Mouse (Mus musculus) ES-E14 (cell line): ENCODE measurements around the gene Tfap2e. TPM values are rescaled to one million over a fixed set of nuclear protein-coding genes. Genes with fewer than 3 reads are reported as not detected.

Experiments
- DNase-seq: peaks from one replicate; pipeline ENCODE4 v3.0.0-alpha.2; 2013; ENCODE audit warnings: low read depth, low spot score
- H3K27ac ChIP-seq: 2 replicates; pipeline ENCODE4 v1.5.1; 2012; ENCODE audit warnings: low read depth, mild to moderate bottlenecking, low read length, moderate library complexity, mixed read lengths; ENCODE audit not compliant: poor library complexity, insufficient read depth, severe bottlenecking
- H3K36me3 ChIP-seq: 2 replicates; pipeline ENCODE4 v1.6.1; 2012; ENCODE audit warnings: mild to moderate bottlenecking, low read length, moderate library complexity, mixed read lengths; ENCODE audit not compliant: control insufficient read depth, poor library complexity, insufficient read depth, severe bottlenecking
- H3K4me1 ChIP-seq, 2 experiments: fragments of 150-350 bp in 1 of 2; sonication (generic) in 1 of 2; 2 replicates each; pipeline ENCODE4 v1.6.1; 2012; ENCODE audit warnings: low read length in 2 of 2, mild to moderate bottlenecking in 1 of 2, mixed read lengths in 1 of 2; ENCODE audit not compliant: control insufficient read depth in 2 of 2, insufficient read depth in 2 of 2, poor library complexity in 1 of 2
- H3K4me3 ChIP-seq, 2 experiments: fragments of 150-350 bp in 1 of 2; sonication (generic) in 1 of 2; 2 replicates each; pipeline ENCODE4 v1.5.1; 2012; ENCODE audit warnings: low read length in 2 of 2, low read depth in 1 of 2, mild to moderate bottlenecking in 1 of 2, mixed read lengths in 1 of 2; ENCODE audit not compliant: insufficient read depth in 1 of 2, poor library complexity in 1 of 2, severe bottlenecking in 1 of 2
- H3K9ac ChIP-seq: 2 replicates; pipeline ENCODE4 v1.6.1; 2012; ENCODE audit warnings: low read depth, mild to moderate bottlenecking, low read length, mixed read lengths; ENCODE audit not compliant: poor library complexity, insufficient read depth, severe bottlenecking
- H3K9me3 ChIP-seq: fragments of 150-350 bp; sonication (generic); 2 replicates; pipeline ENCODE4 v1.6.1; 2012; ENCODE audit warnings: low read depth, mild to moderate bottlenecking, low read length; ENCODE audit not compliant: control insufficient read depth, insufficient read depth
- CHD2 ChIP-seq: IDR thresholded peaks from 2 replicates; pipeline ENCODE4 v1.6.1; 2014; ENCODE audit warnings: mild to moderate bottlenecking, low read depth, low read length, inconsistent platforms
- HCFC1 ChIP-seq: IDR thresholded peaks from 2 replicates; pipeline ENCODE4 v1.6.1; 2012; ENCODE audit warnings: low read length, inconsistent platforms, borderline replicate concordance; ENCODE audit not compliant: insufficient read depth
- MAFK ChIP-seq: IDR thresholded peaks from 2 replicates; pipeline ENCODE4 v1.6.1; 2014; ENCODE audit warnings: mild to moderate bottlenecking, low read depth, low read length, inconsistent platforms; ENCODE audit not compliant: insufficient read depth
- ZC3H11A ChIP-seq: IDR thresholded peaks from 2 replicates; pipeline ENCODE4 v1.6.1; 2012; ENCODE audit warnings: low read depth, mild to moderate bottlenecking, inconsistent platforms, low read length, borderline replicate concordance
- ZNF384 ChIP-seq: IDR thresholded peaks from 2 replicates; pipeline ENCODE4 v1.6.1; 2012; ENCODE audit warnings: low read depth, low read length, inconsistent platforms
- in situ Hi-C, 2 experiments: fragments of 600-800 bp; cut with MboI; formaldehyde crosslinking; loops; one replicate each; pipeline ENCODE4 v1.15.1; 2025; ENCODE audit warnings: low sequenced_read_pairs in 2 of 2, inconsistent platforms in 1 of 2; ENCODE audit not compliant: unreplicated experiment in 2 of 2
- total RNA-seq: library from RNA; depleted of rRNA; stranded (reverse); fragments of 300-350 nt; gene quantifications from 2 replicates; pipeline ENCODE4 v1.2.3, GENCODE M21; 2012

Tfap2e gene
- total RNA-seq, 1 experiment: 0.49 TPM

GRCm38 (mm10) chr4:126742976-126743375 lies 6.9 kb upstream of the Tfap2e start:
- in situ Hi-C loops: no loop called here
- Histone ChIP-seq H3K27ac (no peak overlapping the region), H3K9ac (no peak overlapping the region), H3K4me1 (peaks cover 0 to 21% of the 10 kb centered on the region in 2 experiments; a peak in 3 of 4 replicates), H3K9me3 (no peaks in the 10 kb centered on the region), H3K36me3 (peaks cover 16% of the 10 kb centered on the region; the same call in 1 of the 2 replicates), H3K4me3 (no peak overlapping the region)
- TF ChIP-seq HCFC1: no peak
- TF ChIP-seq ZNF384: no peak
- TF ChIP-seq CHD2: no peak
- no peak for TF ChIP-seq MAFK
- TF ChIP-seq ZC3H11A: no peak
- no peak for DNase-seq

GRCm38 (mm10) chr4:126741448-126741847 lies 5.4 kb upstream of the Tfap2e start:
- H3K4me1 ChIP-seq: peaks cover 0 to 20% of the 10 kb centered on the region in 2 experiments; a peak in 3 of 4 replicates
- no peak overlapping the region for H3K27ac ChIP-seq
- H3K9ac ChIP-seq: no peak overlapping the region
- in situ Hi-C loops: no loop called here
- TF ChIP-seq HCFC1 (no peak), ZC3H11A (0 out of 2 replicates have a peak, but pooled peaks have one; percentile 40)
- DNase-seq: peak; percentile 82
- peaks cover 10% of the 10 kb centered on the region; the same call in 1 of the 2 replicates for H3K36me3 ChIP-seq
- H3K4me3 ChIP-seq: no peak overlapping the region
- H3K9me3 ChIP-seq: no peaks in the 10 kb centered on the region

- no peak overlapping the region; the same call in 1 of the 2 replicates for H3K9ac ChIP-seq
- peaks cover 0 to 17% of the 10 kb centered on the region in 2 experiments; a peak in 3 of 4 replicates for H3K4me1 ChIP-seq
- H3K27ac ChIP-seq: peak overlapping the region; percentile 34; the same call in 1 of the 2 replicates
- in situ Hi-C loops: loop anchor here in 1 of 2 experiments (10.0 kb wide), 1 partner anchor 135 kb away; the partner anchor contains the start of gene 5730409E04Rik
- peak; percentile 74 for DNase-seq
- no peaks in the 10 kb centered on the region for H3K9me3 ChIP-seq
- TF ChIP-seq CHD2 (no peak), HCFC1 (no peak), ZC3H11A (peak; percentile 14; the same call in 1 of the 2 replicates), MAFK (peak; percentile 79), ZNF384 (peak; percentile 33; the same call in 1 of the 2 replicates)
- H3K36me3 ChIP-seq: peaks cover 5% of the 10 kb centered on the region; the same call in 1 of the 2 replicates
- peak overlapping the region in 1 of 2 experiments; percentile 16; a peak in 2 of 4 replicates for H3K4me3 ChIP-seq
Observed at GRCm38 (mm10) chr4:126739966-126740676, 4.1 kb upstream of the Tfap2e start.

GRCm38 (mm10) chr4:126735382-126736000 lies 549 bp downstream of the Tfap2e start:
- H3K36me3 ChIP-seq: no peaks in the 10 kb centered on the region
- no peaks in the 10 kb centered on the region for H3K9me3 ChIP-seq
- TF ChIP-seq CHD2 (no peak), MAFK (no peak), ZC3H11A (no peak)
- in situ Hi-C loops: loop anchor here in 1 of 2 experiments (10.0 kb wide), 1 partner anchor 131 kb away; the partner anchor contains the start of gene 5730409E04Rik
- 0 out of 2 replicates have a peak overlapping the region, but pooled peaks have one; percentile 17 for H3K9ac ChIP-seq
- peaks cover 3 to 9% of the 10 kb centered on the region in 2 experiments; a peak in 3 of 4 replicates for H3K4me1 ChIP-seq
- peak overlapping the region; percentile 49 for H3K4me3 ChIP-seq
- no peak for DNase-seq
- H3K27ac ChIP-seq: no peak overlapping the region
